Mouse (Mus musculus): ENCODE measurements at regions not wholly inside any gene's neighbourhood (a gene's known extent, or its start where the extent isn't known, plus 50 kb on each side); places are given as distances from the start of the nearest gene placed in this dataset.

GRCm38 (mm10) chr13:112213652-112214081 is 74.6 kb upstream of the Ankrd55 start:
- Histone ChIP-seq H3K4me3 (ENCODE audit: control insufficient read depth, low read depth, low read length) (no peak overlapping the region), H3K27ac (ENCODE audit: control insufficient read depth, insufficient read depth, low read depth, low read length) (no peak overlapping the region), H3K36me3 (ENCODE audit: control insufficient read depth, insufficient read depth, low read length) (no peaks in the 10 kb centered on the region), H3K27me3 (ENCODE audit: control insufficient read depth, insufficient read depth, low read length) (no peaks in the 10 kb centered on the region), H3K4me1 (ENCODE audit: control insufficient read depth, insufficient read depth, low read length) (peaks cover 19% of the 10 kb centered on the region)
- TF ChIP-seq POLR2A (IDR thresholded peaks at IDR 0.05; ENCODE audit: control insufficient read depth, low read depth, low read length), result no peak
- TF ChIP-seq CTCF (IDR thresholded peaks at IDR 0.05; ENCODE audit: control insufficient read depth, insufficient read depth, insufficient replicate concordance, low read depth, low read length), result no peak

- no peak for TF ChIP-seq CTCF (IDR thresholded peaks at IDR 0.05; ENCODE audit: control insufficient read depth, insufficient read depth, insufficient replicate concordance, low read depth, low read length)
- TF ChIP-seq POLR2A (IDR thresholded peaks at IDR 0.05; ENCODE audit: control insufficient read depth, low read depth, low read length), result no peak
- Histone ChIP-seq H3K36me3 (ENCODE audit: control insufficient read depth, insufficient read depth, low read length) (no peaks in the 10 kb centered on the region), H3K27ac (ENCODE audit: control insufficient read depth, insufficient read depth, low read depth, low read length) (no peak overlapping the region), H3K4me3 (ENCODE audit: control insufficient read depth, low read depth, low read length) (no peak overlapping the region), H3K4me1 (ENCODE audit: control insufficient read depth, insufficient read depth, low read length) (peaks cover 19% of the 10 kb centered on the region), H3K27me3 (ENCODE audit: control insufficient read depth, insufficient read depth, low read length) (no peaks in the 10 kb centered on the region)
Observed at GRCm38 (mm10) chr13:112216084-112216483, 72.2 kb upstream of the Ankrd55 start.

DNA sequence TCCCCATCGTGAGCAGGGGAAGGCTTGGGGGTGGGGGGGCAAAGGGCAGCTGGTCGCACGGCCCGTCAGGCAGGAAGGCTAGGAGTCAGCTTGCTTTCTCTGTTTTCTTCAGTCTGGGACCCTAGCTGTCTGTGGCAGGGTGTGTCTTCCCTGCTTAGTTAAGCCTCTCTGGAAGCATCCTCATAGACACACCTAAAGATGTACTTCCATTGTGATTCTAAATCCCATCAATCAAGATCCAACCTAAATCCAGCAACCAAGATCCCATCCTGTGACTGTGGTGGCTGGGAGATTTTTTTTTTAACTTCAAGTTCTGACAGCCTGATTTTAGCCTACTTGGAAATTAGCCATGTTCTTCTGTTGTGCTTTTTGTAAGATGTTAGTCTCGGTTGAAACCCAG is 69.9 kb upstream of the Ankrd55 start:
- Histone ChIP-seq H3K4me3 (ENCODE audit: control insufficient read depth, low read depth, low read length) (no peak overlapping the region), H3K4me1 (ENCODE audit: control insufficient read depth, insufficient read depth, low read length) (peaks cover 9% of the 10 kb centered on the region), H3K27me3 (ENCODE audit: control insufficient read depth, insufficient read depth, low read length) (no peaks in the 10 kb centered on the region), H3K27ac (ENCODE audit: control insufficient read depth, insufficient read depth, low read depth, low read length) (no peak overlapping the region), H3K36me3 (ENCODE audit: control insufficient read depth, insufficient read depth, low read length) (no peaks in the 10 kb centered on the region)
- TF ChIP-seq POLR2A (IDR thresholded peaks at IDR 0.05; ENCODE audit: control insufficient read depth, low read depth, low read length), result no peak
- TF ChIP-seq CTCF (IDR thresholded peaks at IDR 0.05; ENCODE audit: control insufficient read depth, insufficient read depth, insufficient replicate concordance, low read depth, low read length), result no peak

DNA sequence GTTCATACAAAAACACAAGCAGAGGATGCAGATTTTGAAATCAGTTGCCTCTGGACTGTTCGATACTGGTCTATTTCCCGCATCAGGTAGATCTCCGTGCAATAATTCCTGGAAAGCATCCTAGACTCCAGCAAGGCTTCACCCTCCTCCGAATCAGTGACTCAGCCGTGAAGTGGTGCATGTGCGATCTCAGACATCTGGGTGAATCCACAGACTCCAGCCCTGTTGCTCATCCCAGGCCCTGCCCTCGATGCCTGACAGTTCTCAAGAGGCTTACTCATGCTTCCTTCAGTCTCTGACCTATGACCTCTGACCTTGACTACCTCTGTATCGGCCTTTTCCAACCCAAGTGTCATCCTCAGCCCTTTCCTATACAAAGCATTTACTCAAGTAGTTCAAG is 68.1 kb upstream of the Ankrd55 start:
- Histone ChIP-seq H3K4me3 (ENCODE audit: control insufficient read depth, low read depth, low read length) (no peak overlapping the region), H3K27me3 (ENCODE audit: control insufficient read depth, insufficient read depth, low read length) (no peaks in the 10 kb centered on the region), H3K4me1 (ENCODE audit: control insufficient read depth, insufficient read depth, low read length) (no peaks in the 10 kb centered on the region), H3K27ac (ENCODE audit: control insufficient read depth, insufficient read depth, low read depth, low read length) (no peak overlapping the region), H3K36me3 (ENCODE audit: control insufficient read depth, insufficient read depth, low read length) (no peaks in the 10 kb centered on the region)
- TF ChIP-seq POLR2A (IDR thresholded peaks at IDR 0.05; ENCODE audit: control insufficient read depth, low read depth, low read length) (no peak), CTCF (IDR thresholded peaks at IDR 0.05; ENCODE audit: control insufficient read depth, insufficient read depth, insufficient replicate concordance, low read depth, low read length) (no peak)

DNA sequence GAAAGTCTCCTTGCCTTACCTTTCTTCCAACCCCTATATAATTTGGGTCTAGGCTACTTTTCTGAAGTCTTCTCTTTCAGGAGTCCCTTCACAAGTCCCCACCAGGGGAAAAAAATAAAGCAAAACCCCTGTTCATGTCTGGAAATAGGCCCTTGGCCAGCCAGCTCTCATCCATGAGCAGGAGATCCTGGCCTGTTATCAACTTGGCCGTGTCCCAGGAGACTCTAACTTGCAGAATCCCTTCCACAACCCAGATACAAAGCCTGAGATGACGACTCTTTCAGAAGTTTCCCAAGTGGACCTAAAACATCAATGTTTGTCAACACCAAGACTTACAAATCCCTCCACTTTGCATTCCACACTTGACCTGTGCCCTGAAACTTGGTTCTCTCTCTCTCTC is 64.6 kb upstream of the Ankrd55 start:
- Histone ChIP-seq H3K36me3 (ENCODE audit: control insufficient read depth, insufficient read depth, low read length) (no peaks in the 10 kb centered on the region), H3K27me3 (ENCODE audit: control insufficient read depth, insufficient read depth, low read length) (no peaks in the 10 kb centered on the region), H3K27ac (ENCODE audit: control insufficient read depth, insufficient read depth, low read depth, low read length) (no peak overlapping the region), H3K4me1 (ENCODE audit: control insufficient read depth, insufficient read depth, low read length) (no peaks in the 10 kb centered on the region), H3K4me3 (ENCODE audit: control insufficient read depth, low read depth, low read length) (no peak overlapping the region)
- no peak for TF ChIP-seq POLR2A (IDR thresholded peaks at IDR 0.05; ENCODE audit: control insufficient read depth, low read depth, low read length)
- no peak for TF ChIP-seq CTCF (IDR thresholded peaks at IDR 0.05; ENCODE audit: control insufficient read depth, insufficient read depth, insufficient replicate concordance, low read depth, low read length)

DNA sequence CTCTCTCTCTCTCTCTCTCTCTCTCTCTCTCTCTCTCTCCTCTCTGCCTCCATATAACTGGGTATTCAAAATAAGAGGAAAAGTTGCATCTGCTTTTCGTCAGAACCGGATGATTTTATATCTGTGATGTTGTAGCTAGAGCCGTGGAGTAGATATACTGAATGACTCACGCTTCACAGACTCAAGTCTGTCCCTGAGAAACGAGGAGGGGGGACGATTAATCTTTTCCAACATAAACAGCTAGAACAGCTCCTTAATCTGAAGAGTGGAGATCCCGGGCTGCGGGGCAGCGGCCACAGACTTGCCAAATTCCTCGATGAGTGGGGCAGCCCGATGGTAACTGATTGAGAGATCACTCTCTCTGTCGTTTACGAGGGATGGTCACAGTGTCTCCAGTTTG is 60.5 kb upstream of the Ankrd55 start:
- TF ChIP-seq POLR2A (IDR thresholded peaks at IDR 0.05; ENCODE audit: control insufficient read depth, low read depth, low read length), result no peak
- Histone ChIP-seq H3K36me3 (ENCODE audit: control insufficient read depth, insufficient read depth, low read length) (no peaks in the 10 kb centered on the region), H3K27me3 (ENCODE audit: control insufficient read depth, insufficient read depth, low read length) (no peaks in the 10 kb centered on the region), H3K4me3 (ENCODE audit: control insufficient read depth, low read depth, low read length) (no peak overlapping the region), H3K4me1 (ENCODE audit: control insufficient read depth, insufficient read depth, low read length) (peaks cover 2% of the 10 kb centered on the region), H3K27ac (ENCODE audit: control insufficient read depth, insufficient read depth, low read depth, low read length) (no peak overlapping the region)

DNA sequence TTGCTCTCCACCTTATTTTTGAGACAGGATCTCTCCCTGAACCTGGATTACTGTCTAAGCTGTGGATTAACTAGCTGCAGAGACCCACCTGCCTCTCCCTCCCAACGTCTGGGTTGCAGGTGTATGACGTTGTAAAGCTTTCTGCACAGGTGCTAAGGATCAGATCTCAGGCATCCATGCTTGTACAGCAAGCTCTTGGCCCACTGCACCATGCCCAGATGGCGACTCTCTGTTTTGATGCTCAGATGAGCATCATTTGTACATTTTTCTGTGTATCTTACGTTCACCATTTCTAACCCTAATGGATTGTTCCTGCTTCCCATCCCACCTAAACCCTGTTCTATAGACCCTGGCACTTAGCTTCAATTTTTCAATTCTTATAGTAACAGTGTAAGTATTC is 59.4 kb upstream of the Ankrd55 start:
- H3K27ac ChIP-seq (ENCODE audit: control insufficient read depth, insufficient read depth, low read depth, low read length), result no peak overlapping the region
- TF ChIP-seq CTCF (IDR thresholded peaks at IDR 0.05; ENCODE audit: control insufficient read depth, insufficient read depth, insufficient replicate concordance, low read depth, low read length), result no peak
- no peak for TF ChIP-seq POLR2A (IDR thresholded peaks at IDR 0.05; ENCODE audit: control insufficient read depth, low read depth, low read length)
- no peaks in the 10 kb centered on the region for H3K27me3 ChIP-seq (ENCODE audit: control insufficient read depth, insufficient read depth, low read length)
- no peaks in the 10 kb centered on the region for H3K36me3 ChIP-seq (ENCODE audit: control insufficient read depth, insufficient read depth, low read length)
- no peak overlapping the region for H3K4me3 ChIP-seq (ENCODE audit: control insufficient read depth, low read depth, low read length)
- peaks cover 2% of the 10 kb centered on the region for H3K4me1 ChIP-seq (ENCODE audit: control insufficient read depth, insufficient read depth, low read length)

GRCm38 (mm10) chr13:112230176-112230575 is 58.1 kb upstream of the Ankrd55 start:
- Histone ChIP-seq H3K27ac (ENCODE audit: control insufficient read depth, insufficient read depth, low read depth, low read length) (no peak overlapping the region), H3K4me1 (ENCODE audit: control insufficient read depth, insufficient read depth, low read length) (peaks cover 2% of the 10 kb centered on the region), H3K4me3 (ENCODE audit: control insufficient read depth, low read depth, low read length) (no peak overlapping the region), H3K27me3 (ENCODE audit: control insufficient read depth, insufficient read depth, low read length) (no peaks in the 10 kb centered on the region), H3K36me3 (ENCODE audit: control insufficient read depth, insufficient read depth, low read length) (no peaks in the 10 kb centered on the region)
- no peak for TF ChIP-seq POLR2A (IDR thresholded peaks at IDR 0.05; ENCODE audit: control insufficient read depth, low read depth, low read length)
- TF ChIP-seq CTCF (IDR thresholded peaks at IDR 0.05; ENCODE audit: control insufficient read depth, insufficient read depth, insufficient replicate concordance, low read depth, low read length), result no peak
